Mouse (Mus musculus) liver, adult (tissue): ENCODE results near the gene Hoxb6.

Experiments used
- GATA4 ChIP-seq: IDR thresholded peaks from 2 replicates; pipeline ENCODE4 v1.6.1; 2014; ENCODE audit warnings: mild to moderate bottlenecking, low read length; ENCODE audit not compliant: insufficient replicate concordance

Gene Hoxb6

GRCm38 (mm10) chr11:96343206-96343745, 51.0 kb downstream of the Hoxb6 start:
- no peak for TF ChIP-seq GATA4

GRCm38 (mm10) chr11:96344061-96344877, 52.0 kb downstream of the Hoxb6 start:
- no peak for TF ChIP-seq GATA4

GRCm38 (mm10) chr11:96344878-96345159, 52.5 kb downstream of the Hoxb6 start:
- no peak for TF ChIP-seq GATA4

GRCm38 (mm10) chr11:96345220-96345892, 53.1 kb downstream of the Hoxb6 start:
- TF ChIP-seq GATA4: no peak

GRCm38 (mm10) chr11:96345893-96346806, 53.9 kb downstream of the Hoxb6 start:
- no peak for TF ChIP-seq GATA4

GRCm38 (mm10) chr11:96346916-96347520, 54.7 kb downstream of the Hoxb6 start:
- no peak for TF ChIP-seq GATA4

- no peak for TF ChIP-seq GATA4
These were observed 55.4 kb downstream of the Hoxb6 start for GRCm38 (mm10) chr11:96347717-96348116.

- TF ChIP-seq GATA4: no peak
These were observed 56.1 kb downstream of the Hoxb6 start for GRCm38 (mm10) chr11:96348141-96348928.

GRCm38 (mm10) chr11:96348988-96349387, 56.7 kb downstream of the Hoxb6 start:
- no peak for TF ChIP-seq GATA4

GRCm38 (mm10) chr11:96349491-96350340, 57.4 kb downstream of the Hoxb6 start:
- no peak for TF ChIP-seq GATA4

- no peak for TF ChIP-seq GATA4
These were observed 58.0 kb downstream of the Hoxb6 start, which contains the start of gene Hoxb2 for GRCm38 (mm10) chr11:96350341-96350624. TSS of gene Hoxb2 (plus strand) at chr11:96350525.

- no peak for TF ChIP-seq GATA4
These were observed 58.5 kb downstream of the Hoxb6 start for GRCm38 (mm10) chr11:96350791-96351190.
